Mouse (Mus musculus) midbrain, postnatal 0 days (tissue): Measurements from ENCODE around the gene Kctd15. TPM values are rescaled to one million over a fixed set of nuclear protein-coding genes. Genes with fewer than 3 reads are reported as not detected.

Source experiments
- ATAC-seq: fragments of 200-750 bp; cut with Nextera tagmentation; 2 replicates; pipeline ENCODE4 v1.8.0; 2017; ENCODE audit warnings: moderate number of reproducible peaks, mild to moderate bottlenecking, moderate TSS enrichment, moderate library complexity; ENCODE audit not compliant: low FRiP score
- DNase-seq: peaks from one replicate; pipeline ENCODE4 v3.0.0-alpha.2; 2015; ENCODE audit warnings: low spot score
- H3K27ac ChIP-seq: fragments of 300-500 bp; sonication (generic); 2 replicates; pipeline ENCODE4 v1.5.1; 2014; ENCODE audit warnings: low read depth, mild to moderate bottlenecking, low read length, mixed read lengths
- H3K27me3 ChIP-seq: fragments of 300-500 bp; sonication (generic); 2 replicates; pipeline ENCODE4 v1.6.1; 2014; ENCODE audit warnings: low read length, control low read depth, mixed read lengths; ENCODE audit not compliant: insufficient read depth
- H3K36me3 ChIP-seq: fragments of 300-500 bp; sonication (generic); 2 replicates; pipeline ENCODE4 v1.6.1; 2014; ENCODE audit warnings: low read length, control low read depth, mixed read lengths; ENCODE audit not compliant: insufficient read depth
- H3K4me1 ChIP-seq: fragments of 300-500 bp; sonication (generic); 2 replicates; pipeline ENCODE4 v1.6.1; 2014; ENCODE audit warnings: mild to moderate bottlenecking, control low read depth, antibody characterized with exemption, low read length, mixed read lengths; ENCODE audit not compliant: insufficient read depth
- H3K4me2 ChIP-seq: fragments of 300-500 bp; sonication (generic); 2 replicates; pipeline ENCODE4 v1.6.1; 2014; ENCODE audit warnings: low read depth, mild to moderate bottlenecking, low read length, mixed read lengths; ENCODE audit not compliant: poor library complexity, severe bottlenecking
- H3K4me3 ChIP-seq: fragments of 300-500 bp; sonication (generic); 2 replicates; pipeline ENCODE4 v1.5.1; 2014; ENCODE audit warnings: low read depth, mild to moderate bottlenecking, low read length, moderate library complexity
- H3K9ac ChIP-seq: fragments of 300-500 bp; sonication (generic); replicated peaks from 2 replicates; pipeline ENCODE4 v1.6.1; 2014; ENCODE audit warnings: mild to moderate bottlenecking, low read length, moderate library complexity, mixed read lengths; ENCODE audit not compliant: poor library complexity, severe bottlenecking
- H3K9me3 ChIP-seq: fragments of 300-500 bp; sonication (generic); 2 replicates; pipeline ENCODE4 v1.6.1; 2016; ENCODE audit warnings: low read length, control low read depth
- CTCF ChIP-seq: IDR thresholded peaks from 2 replicates; pipeline ENCODE4 v1.5.1; 2016; ENCODE audit warnings: antibody characterized with exemption, mild to moderate bottlenecking
- WGBS: fragments of 180-500 bp; shearing (Covaris S2); extraction: QIAGEN DNeasy Blood & Tissue Kit; methylation state at CpG from one replicate; pipeline ENCODE4 v1.1.7; 2014; 5-methylcytosine and 5-hydroxymethylcytosine counted together
- polyA plus RNA-seq: library from polyadenylated mRNA; unstranded; fragments of >200 nt; fragmentation: Nextera tagmentation; extraction: Ambion mirVana; gene quantifications from 2 replicates; pipeline ENCODE4 v1.2.1, GENCODE M21; 2015
- total RNA-seq: library from RNA; depleted of rRNA; stranded (reverse); fragments of >200 nt; gene quantifications from 2 replicates; pipeline ENCODE4 v1.2.3, GENCODE M21; 2014

The Kctd15 gene
- total and polyA plus RNA-seq, 2 experiments from 2014 or later: 15.0 to 69.1 TPM

- H3K4me1 ChIP-seq: no peaks in the 10 kb centered on the region
- under 1% methylated on average over 41 of the region's 64 CpGs for WGBS
- DNase-seq: peak; percentile 48
- peak overlapping the region; percentile 93 for H3K27ac ChIP-seq
- H3K9me3 ChIP-seq: no peaks in the 10 kb centered on the region
- peak; percentile 32; the same call in 1 of the 2 replicates for ATAC-seq
- no peak for TF ChIP-seq CTCF
- peak overlapping the region; percentile 79 for H3K4me3 ChIP-seq
- H3K36me3 ChIP-seq: peaks cover 2% of the 10 kb centered on the region; the same call in 1 of the 2 replicates
- peak overlapping the region; percentile 76 for H3K4me2 ChIP-seq
- no peaks in the 10 kb centered on the region for H3K27me3 ChIP-seq
- peak overlapping the region; percentile 86 for H3K9ac ChIP-seq
Measured at GRCm38 (mm10) chr7:34653731-34654440, 2.6 kb downstream of the Kctd15 start.

GRCm38 (mm10) chr7:34652751-34653502 lies 3.6 kb downstream of the Kctd15 start:
- Histone ChIP-seq H3K27me3 (no peaks in the 10 kb centered on the region), H3K4me2 (peak overlapping the region; percentile 76), H3K9ac (peak overlapping the region; percentile 86), H3K4me1 (no peaks in the 10 kb centered on the region), H3K9me3 (no peaks in the 10 kb centered on the region), H3K36me3 (peaks cover 5% of the 10 kb centered on the region; the same call in 1 of the 2 replicates), H3K4me3 (peak overlapping the region; percentile 79), H3K27ac (no peak overlapping the region)
- no peak for TF ChIP-seq CTCF
- no peak for ATAC-seq
- no peak for DNase-seq
- under 1% methylated on average over 48 of the region's 48 CpGs for WGBS

DNA sequence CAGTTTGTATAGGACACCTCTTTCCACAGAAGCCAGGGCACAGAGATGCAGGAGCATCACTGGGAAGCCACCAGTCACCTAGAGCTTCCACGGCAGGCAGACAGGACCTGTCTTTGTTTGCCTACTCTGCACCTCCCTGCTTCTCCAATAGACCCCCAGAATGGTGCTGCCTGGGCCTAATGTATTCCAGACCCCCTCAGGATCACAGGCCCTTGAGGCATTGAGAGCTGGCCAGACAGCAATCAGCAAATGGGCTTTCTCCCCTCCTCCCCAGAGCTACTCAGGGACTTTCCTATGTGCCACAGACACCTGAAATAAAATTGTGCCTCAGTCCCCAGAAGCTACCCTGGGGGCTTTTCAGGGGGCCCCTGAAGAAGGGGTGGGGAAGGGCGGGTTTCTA lies 5.2 kb downstream of the Kctd15 start:
- Histone ChIP-seq H3K4me3 (no peak overlapping the region), H3K27ac (no peak overlapping the region), H3K27me3 (no peaks in the 10 kb centered on the region), H3K36me3 (peaks cover 5% of the 10 kb centered on the region; the same call in 1 of the 2 replicates), H3K9ac (no peak overlapping the region), H3K9me3 (no peaks in the 10 kb centered on the region), H3K4me1 (no peaks in the 10 kb centered on the region), H3K4me2 (peak overlapping the region; percentile 26)
- WGBS: 51% methylated on average over 2 of the region's 2 CpGs
- no peak for ATAC-seq
- no peak for TF ChIP-seq CTCF
- DNase-seq: no peak

DNA sequence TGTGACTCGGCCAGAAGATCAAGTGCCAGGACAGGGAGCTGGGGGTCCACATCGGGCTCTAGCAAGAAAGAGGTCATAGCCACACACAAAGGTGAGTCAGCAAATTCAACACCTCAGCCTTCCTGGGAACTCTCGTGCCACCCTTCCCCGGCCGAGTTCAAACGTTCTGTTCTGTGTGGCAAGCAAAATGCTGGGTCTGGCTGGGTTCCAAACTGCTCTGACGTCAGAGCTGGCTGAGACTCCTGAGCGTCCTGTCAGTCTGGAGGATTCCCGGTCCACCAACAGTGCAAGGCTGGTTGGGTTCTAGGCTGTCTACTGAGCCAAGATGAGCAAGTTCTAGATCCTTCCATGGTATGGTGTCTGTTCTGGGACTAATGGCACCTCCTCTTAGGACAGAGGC lies 9.5 kb downstream of the Kctd15 start:
- peaks cover 5% of the 10 kb centered on the region; the same call in 1 of the 2 replicates for H3K36me3 ChIP-seq
- H3K4me1 ChIP-seq: no peaks in the 10 kb centered on the region
- DNase-seq: peak; percentile 45
- H3K27me3 ChIP-seq: no peaks in the 10 kb centered on the region
- whole genome bisulfite sequencing: 72% methylated on average over 9 of the region's 9 CpGs
- H3K4me2 ChIP-seq: no peak overlapping the region
- TF ChIP-seq CTCF: no peak
- H3K9me3 ChIP-seq: no peaks in the 10 kb centered on the region
- no peak for ATAC-seq
- H3K27ac ChIP-seq: no peak overlapping the region
- no peak overlapping the region for H3K9ac ChIP-seq
- H3K4me3 ChIP-seq: no peak overlapping the region

DNA sequence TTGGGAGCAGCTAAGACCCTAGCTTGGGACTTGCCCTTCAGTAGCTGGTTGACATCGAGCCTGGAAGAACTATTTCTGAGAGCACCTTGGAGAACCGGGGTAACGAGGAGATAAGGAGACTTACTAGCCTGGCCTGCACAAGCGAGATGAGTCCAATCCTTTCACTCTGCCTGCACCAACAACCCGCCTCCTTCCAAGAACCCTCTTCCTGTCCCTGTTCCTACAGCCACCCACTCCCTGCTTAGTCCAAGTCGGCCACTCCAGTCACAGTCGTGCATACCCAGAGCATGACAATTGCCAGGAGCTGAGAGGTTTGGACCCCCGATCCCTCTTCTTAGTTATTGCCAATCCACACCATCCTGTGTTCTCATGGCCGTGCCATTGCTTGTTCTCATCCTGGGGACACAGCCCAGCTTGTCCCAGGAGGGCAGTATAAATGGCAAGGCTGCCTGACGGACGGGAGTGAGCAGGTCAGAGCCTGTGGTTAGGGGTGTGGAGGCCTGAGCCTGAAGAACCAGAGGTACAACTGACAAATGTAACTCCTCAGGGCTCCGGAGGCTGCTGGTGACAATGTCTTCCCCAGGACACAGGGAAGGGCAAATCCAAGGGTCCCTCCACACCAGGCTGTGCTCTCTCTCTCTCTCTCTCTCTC lies 10.3 kb downstream of the Kctd15 start:
- no peak for DNase-seq

More for the DNA sequence above, 10.3 kb downstream of the Kctd15 start:
- no peak overlapping the region for H3K27ac ChIP-seq
- no peak for TF ChIP-seq CTCF
- no peaks in the 10 kb centered on the region for H3K27me3 ChIP-seq
- H3K36me3 ChIP-seq: peaks cover 8% of the 10 kb centered on the region; the same call in 1 of the 2 replicates
- ATAC-seq: no peak
- no peaks in the 10 kb centered on the region for H3K4me1 ChIP-seq
- no peak overlapping the region for H3K4me2 ChIP-seq
- 92% methylated on average over 12 of the region's 12 CpGs for whole genome bisulfite sequencing
- no peak overlapping the region for H3K4me3 ChIP-seq
- H3K9me3 ChIP-seq: no peaks in the 10 kb centered on the region
- H3K9ac ChIP-seq: no peak overlapping the region
